Mouse (Mus musculus): ENCODE measurements around the gene Ttll5.

Ttll5 gene

DNA sequence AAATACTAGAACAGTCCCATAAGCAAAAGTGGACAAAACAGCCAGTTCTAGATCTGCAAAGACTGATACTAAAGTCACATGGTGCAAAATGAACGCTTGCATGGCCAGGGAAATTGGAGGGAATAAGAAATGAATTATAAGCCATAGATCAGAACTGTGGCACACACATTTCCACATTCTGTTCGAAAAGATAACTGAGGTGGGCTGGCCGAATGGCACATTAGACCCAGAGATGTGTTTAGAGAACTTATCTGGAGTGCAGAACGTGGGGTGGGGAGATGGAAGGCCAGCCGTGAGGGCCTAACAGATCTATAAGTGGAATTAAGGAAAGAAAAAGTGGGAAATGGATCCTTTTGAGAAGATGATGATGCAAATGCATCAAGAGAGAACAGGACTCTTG, 227.0 kb downstream of the Ttll5 start:
- DNase-seq (ENCODE audit: low read depth, low spot score): no peak

DNA sequence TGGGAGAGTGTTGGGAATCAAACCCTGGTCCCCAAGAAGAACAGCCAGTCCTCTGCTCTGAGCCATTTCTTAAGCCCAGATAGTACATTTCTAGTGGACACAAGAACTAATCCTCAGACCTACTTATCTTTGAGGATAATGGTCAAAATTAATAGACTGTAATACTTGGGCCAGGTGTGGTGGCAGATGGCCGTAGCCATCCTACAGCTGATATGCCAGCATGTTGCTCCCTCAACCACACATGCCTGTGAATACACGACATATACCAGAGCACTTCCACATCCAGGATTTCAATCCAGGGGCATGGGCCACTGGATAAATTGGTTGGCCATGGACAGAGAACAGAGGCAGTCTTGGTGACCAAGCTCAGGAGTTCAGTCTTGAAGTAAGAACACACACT, 230.8 kb downstream of the Ttll5 start:
- DNase-seq (ENCODE audit: low read depth, low spot score): no peak

DNA sequence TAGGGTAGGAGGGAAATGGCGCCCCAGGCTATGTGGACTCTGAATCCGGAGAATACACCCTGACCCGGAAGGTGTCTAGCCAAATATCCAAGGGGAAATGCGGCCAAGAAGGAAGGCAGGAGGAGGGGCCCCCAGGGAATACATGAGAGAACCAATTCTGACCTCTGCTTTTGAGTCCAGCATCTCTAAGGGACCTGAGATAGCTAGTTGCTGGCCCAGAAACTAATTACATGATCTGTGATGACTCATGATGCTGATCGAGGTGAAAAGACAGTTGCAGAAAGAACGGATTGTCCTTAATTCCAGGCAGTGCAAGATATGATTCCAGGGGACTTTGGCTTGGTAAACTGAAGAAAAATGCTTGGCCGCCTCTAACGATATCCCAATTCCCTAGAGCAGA, 232.5 kb downstream of the Ttll5 start:
- no peak for DNase-seq (ENCODE audit: low read depth, low spot score)

DNA sequence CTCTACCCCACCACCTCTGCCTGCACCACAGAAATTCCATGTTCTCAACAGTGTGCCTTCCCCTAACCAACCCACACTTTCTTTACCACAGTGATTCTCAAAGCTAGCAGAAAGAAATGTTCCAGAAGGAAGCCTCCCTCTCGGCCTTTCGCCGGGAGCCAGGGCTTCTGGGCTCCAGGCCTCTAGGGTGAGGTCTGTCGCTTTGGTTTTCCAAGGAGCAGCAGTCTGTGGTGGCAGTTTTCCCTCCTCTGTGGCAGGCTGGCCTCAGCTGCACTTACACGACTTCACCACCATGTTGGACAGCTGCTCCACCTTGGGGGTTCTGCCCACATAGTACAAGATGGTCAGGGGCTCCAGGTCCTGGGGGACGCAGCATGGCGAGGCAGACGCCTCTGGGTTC, 233.1 kb downstream of the Ttll5 start:
- no peak for DNase-seq (ENCODE audit: low read depth, low spot score)

DNA sequence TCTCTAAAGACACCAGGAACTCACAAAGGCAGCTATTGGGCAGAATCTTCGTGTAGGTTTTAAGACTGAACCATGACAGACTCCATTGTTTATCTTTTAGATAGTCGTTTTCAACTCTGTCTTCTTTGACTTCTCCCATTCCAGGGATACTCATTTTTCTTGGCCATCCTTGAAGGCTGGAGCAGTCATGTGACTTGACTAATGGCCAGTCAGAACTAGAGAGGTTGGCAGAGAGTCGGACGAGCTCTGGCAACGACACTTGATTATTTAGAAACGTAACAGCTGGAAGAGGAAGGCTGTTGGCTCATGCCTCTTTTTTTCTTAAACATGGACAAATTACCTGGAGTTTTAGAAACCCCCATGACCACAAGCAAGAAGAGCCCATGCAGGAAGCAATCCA, 234.9 kb downstream of the Ttll5 start:
- no peak for DNase-seq (ENCODE audit: low read depth, low spot score)

DNA sequence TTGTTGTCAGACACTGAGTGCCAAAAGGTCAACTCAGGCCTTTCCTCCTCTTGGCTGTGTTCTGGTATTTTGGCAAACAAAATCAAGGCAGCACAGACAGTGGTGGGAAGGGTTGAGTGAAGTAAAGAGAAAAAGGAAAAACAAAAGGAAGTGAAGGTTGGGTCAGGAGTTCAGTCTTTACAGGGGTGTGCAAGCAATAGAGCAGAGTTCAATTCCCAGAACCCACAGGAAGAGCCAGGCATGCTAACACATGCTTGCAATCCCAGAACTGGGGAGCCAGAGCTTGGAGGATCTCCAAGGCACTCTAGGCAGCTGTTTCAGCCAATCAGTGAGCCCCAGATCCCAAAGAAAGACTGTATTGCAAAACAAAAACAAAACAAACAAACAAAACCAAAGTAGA, 240.3 kb downstream of the Ttll5 start:
- no peak for DNase-seq (ENCODE audit: low read depth, low spot score)

DNA sequence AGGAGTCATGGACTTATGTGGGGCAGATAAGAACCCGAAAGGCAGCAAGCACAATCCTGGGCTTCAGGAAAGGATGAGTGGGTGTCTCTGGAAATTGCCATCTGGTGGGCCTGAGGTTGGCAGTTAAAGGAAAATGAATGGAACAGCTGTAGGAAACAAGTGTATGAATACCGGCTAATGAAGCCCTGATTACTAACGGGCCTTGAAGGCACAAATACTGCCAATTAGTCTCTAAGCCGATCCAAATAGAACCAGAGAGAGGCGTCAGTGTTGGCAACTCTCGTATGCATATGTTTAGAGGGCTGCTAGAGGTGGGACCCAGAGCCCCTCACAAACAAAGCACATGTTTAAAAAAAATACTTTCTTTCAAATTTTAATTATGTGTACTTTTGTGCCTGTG, 247.0 kb downstream of the Ttll5 start:
- no peak for DNase-seq (ENCODE audit: low read depth, low spot score)

DNA sequence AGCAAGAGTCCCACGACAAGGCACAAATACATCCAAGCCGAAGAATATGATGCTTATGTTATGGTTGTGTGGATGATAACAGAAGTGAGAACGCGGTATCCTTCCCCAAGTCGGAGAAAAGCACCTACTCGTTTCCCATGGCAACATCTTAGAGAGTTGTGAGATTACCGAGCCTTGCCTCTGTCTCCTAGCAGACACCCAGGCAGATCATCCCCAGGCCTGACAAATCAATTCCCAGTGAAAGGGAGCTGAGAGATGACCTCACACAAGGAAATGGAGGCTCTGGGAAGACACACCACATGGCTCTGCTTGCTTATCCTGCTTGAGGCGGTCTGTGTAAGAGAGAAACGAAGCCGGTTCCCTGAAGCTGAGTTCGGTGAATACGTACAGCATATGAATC, 250.2 kb downstream of the Ttll5 start:
- peak; percentile 23 for DNase-seq (ENCODE audit: low read depth, low spot score)

DNA sequence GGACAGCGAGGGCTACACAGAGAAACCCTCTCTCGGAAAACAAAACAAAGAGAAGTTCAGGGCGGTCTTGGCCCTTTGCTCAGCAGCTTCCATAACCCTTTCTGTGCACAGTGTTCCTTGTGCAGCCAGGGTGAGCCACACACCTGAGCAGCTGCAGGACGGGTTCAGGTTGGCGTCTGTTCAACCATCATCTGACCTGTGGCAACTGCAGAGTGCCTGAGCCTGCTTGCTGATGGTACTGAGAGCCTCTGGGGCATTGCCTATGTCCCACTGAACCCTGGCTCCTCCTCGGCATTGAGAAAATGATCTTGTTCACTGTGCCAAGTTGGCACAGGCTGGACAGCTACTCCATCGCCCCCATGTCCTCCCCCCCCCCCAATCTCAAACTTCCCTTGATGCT, 250.9 kb downstream of the Ttll5 start:
- DNase-seq (ENCODE audit: low read depth, low spot score): no peak

DNA sequence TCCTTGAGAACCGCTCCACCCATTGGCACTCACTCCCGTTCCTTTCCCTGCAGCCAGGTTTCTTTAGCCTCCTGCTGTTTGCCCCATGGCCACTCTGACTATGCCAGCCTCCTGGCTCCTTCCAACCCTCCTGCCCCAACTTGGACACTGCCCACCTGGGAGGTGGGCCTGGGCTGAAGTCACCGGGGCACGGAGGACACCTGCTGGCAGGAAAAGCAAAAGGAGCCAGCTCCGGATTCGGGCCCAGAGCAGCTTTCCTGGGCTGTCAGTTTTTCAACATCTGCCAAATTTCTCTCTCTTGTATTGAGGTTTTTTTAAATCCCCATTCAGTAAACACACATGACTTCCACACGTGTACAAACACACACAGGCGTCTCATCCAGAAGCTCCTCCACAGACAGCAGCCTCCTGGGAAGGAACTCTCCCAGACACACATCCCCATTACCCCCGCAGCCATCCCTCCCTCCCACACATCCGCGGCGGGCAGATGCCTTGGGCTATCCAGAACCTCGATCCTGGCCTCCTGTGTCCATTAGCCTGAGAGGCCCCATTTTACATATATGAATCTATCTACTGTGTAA, 252.0 kb downstream of the Ttll5 start:
- DNase-seq (ENCODE audit: low read depth, low spot score): no peak

DNA sequence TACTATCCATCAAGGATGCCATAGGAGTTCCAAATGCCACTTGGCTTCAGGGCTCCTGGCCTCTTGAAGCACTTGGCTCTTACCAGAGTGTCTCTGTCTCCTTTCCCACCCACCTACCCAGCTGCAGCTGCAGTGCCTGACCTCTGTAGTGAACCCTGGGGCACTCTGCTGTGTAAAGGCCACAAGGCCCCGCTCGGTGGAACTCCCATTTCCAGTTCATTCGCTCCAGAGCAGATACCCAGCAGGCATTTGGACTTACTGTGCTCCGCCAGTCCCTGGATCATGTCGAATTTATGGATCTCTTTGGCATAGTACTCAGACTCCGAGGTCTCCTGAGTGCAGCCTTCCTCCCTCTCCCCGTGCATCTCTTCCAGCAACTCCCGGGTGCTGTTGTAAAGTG, 252.9 kb downstream of the Ttll5 start:
- no peak for DNase-seq (ENCODE audit: low read depth, low spot score)

DNA sequence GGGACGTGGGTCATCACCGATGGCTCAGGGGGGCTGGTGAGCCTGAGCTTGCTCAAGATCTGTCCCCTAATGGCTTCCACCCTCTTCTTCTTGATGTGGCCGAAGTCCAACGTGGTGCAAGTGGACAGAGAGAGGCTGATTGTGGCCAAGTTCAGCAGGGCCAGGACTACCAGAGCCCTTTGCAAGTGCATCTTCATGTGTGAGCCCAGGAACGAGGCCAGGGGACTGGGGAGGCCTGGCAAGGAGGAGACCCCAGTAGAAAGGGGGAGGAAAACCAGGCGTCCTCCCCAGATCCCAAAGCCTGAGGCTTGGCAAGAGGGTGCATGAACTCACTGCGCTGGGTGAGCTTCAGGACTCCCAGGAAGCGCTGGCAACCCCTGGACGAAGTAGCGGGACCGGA, 253.3 kb downstream of the Ttll5 start:
- DNase-seq (ENCODE audit: low read depth, low spot score): no peak

DNA sequence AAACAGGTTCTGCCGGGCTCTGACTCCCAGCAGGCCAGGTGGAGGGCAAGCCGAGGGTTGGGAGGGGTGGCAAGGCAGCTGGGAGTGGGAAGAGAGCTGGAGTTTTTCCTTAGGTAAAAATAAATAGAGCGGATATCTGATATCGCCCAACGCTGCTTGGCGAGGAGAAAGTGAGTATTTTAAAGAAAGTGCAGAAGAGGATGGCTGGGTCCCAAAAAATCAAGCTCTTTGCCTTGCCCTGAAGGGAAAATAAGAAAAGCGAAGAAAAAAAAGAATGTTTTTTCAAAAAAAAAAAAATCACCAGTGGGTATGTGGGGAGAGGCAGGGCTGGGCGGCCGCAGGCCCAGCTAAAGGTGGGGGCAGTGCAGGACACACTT, 253.7 kb downstream of the Ttll5 start:
- DNase-seq (ENCODE audit: low read depth, low spot score): no peak

DNA sequence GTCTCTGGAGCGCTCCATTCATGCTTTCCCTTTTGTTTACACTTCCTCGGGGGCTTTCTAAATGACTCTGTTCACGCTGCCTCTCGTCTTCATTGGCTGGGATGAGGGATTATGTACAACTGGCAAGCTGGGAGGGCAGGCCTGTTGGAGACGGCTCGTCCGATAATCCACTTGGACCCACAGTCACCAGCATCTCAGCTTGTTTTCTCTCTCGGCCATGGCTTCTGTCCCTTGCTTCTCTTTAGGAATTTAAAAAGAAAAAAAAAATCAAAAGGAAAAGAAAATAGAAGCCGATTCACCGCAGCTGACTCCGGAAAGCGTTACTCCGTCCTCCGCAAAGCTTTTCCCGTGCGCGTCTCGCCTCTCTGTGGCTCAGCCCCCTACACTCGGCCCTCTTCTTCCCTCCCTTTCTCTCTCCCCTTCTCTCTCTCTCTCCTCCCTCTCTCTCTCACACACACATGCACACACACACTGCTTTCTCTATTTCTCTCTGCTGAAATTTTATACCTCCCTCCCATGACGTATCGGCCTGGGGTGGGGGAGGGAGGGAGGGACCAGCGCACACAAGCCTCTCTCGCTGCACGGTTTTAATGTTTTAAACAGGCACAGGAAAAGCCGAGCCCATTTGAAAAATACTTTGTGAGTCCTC, 254.2 kb downstream of the Ttll5 start, which contains the start of gene Tgfb3:
TSS of gene Tgfb3 (minus strand) at position 489 of the 649 bp plus-strand sequence.
- DNase-seq (ENCODE audit: low read depth, low spot score): peak; percentile 41

DNA sequence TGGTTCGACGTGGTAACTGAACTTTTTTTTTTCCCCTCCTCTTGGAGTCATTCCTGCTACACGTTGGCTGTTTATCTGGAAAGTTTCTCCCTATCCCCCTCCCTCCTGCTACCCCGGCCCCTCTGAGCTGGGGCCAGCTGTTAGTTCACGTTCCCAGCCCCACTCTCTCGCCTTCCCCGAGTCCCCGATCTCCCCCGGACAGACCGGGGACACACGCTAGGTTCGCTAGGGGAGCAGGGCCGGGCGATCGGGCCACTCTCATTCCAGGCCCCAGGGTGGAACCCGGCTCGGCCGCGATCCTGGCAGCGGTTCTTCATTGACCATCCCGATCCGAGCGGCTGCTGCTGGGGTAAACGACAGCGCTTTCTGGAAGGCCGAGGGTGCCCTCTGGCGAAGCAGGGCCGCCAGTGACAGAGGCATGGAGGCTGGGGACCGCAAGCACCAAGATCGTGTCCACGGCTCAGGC, 254.8 kb downstream of the Ttll5 start:
- peak; percentile 91 for DNase-seq (ENCODE audit: low read depth, low spot score)

DNA sequence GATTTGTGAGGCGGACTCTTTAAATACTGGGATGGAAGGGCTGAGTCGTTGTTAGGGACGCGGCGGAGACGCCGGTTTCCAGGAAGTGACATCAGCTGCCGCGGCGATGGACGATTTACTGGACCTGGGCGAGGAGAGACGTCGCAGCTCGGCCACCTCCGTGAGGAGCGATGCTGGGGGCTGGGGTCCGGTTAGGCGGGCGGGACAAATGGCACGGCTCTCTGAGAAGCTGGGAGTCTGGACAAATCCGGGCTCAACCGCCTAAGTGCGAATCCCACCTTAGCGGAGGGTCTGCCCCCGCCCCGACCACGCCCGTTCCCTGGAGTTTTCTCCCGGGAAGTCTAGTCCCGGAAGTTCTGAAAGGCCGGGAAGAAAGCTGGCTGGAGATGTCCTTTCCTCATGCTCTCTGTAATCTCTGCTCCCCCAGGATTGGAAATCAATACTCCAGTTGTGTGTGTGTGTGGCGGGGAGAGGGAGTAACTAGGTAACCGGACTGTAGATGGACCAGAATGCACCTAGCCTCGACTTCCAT, 258.1 kb downstream of the Ttll5 start, which contains the start of gene Ift43:
TSS of gene Ift43 (plus strand) at position 61 of the 532 bp plus-strand sequence.
- peak; percentile 82 for DNase-seq (ENCODE audit: low read depth, low spot score)

DNA sequence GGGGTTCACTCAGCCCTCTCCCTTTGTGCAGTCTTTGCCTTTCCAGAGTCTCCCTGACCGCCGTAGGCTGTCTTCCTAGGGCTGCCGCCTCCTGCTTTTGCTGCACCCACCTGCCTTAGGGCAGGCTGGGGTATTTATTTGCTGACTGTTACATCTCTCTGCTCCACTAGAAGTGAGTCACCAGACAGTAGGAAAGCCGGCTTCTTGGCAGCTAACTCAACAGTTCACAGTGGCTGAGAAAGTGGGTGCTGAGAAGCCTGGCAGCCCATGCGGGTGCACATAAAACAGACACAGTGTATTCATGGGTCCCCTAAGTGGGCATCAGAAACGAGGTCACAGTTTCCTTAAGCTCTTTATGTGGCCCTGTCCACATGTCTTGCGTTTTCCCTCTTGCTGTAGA, 261.4 kb downstream of the Ttll5 start:
- DNase-seq (ENCODE audit: low read depth, low spot score): no peak

DNA sequence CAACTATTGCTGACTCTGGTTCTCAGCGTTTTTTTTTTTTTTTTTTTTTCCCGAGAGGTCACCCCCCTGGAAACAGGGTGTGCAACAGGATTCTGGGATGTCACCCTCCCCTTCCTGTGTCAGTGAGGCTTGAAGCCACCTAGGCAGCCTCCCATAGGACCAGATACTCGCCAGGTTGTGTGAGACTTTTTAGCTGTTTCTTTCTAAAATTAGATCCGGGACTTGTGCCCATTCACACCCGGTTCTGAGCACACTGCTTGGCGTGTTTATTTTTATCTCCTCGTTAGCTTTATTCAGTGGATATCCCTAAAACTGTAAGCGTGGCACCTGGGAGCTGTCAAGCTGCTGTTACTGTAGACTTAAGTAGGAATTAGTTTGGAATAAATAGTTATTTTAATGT, 262.1 kb downstream of the Ttll5 start:
- no peak for DNase-seq (ENCODE audit: low read depth, low spot score)

DNA sequence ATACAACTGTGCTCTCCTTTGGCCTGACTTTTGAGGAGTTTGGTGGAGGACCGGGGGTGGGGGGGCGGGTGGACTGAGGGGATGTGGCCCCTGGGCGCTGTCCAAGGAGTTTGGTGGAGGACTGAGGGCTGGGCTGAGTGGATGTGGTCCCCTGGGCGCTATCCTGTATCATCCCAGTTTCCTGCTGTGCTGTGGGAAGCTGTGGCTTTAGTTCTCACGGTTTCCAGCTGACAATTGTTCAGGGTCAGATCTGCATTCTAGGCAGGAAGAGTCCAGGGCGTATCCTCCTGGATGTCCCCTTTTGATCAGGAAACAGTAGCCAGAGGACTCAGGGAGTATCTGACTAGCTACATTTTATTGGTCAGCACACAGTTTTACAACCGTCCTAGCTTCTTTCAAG, 263.6 kb downstream of the Ttll5 start:
- no peak for DNase-seq (ENCODE audit: low read depth, low spot score)

DNA sequence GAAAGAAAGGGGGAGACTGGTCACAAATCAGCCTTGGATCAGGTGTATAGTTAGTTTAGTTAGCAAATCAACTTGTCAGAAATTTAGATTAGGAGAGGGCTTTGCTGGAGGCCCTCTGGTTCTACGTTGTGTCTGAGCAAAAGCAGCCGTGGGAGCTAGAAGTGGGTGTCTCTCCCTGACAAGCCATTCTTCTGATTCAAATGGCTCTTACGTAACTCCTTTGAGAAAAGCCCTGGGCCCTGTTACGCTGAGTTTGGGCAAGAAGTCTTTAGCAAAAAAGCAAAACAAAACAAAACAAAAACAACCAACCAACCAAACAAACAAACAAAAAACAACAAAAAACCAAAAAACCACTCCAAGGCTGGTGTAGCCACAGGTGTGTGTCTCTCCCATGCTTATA, 266.3 kb downstream of the Ttll5 start:
- no peak for DNase-seq (ENCODE audit: low read depth, low spot score)

DNA sequence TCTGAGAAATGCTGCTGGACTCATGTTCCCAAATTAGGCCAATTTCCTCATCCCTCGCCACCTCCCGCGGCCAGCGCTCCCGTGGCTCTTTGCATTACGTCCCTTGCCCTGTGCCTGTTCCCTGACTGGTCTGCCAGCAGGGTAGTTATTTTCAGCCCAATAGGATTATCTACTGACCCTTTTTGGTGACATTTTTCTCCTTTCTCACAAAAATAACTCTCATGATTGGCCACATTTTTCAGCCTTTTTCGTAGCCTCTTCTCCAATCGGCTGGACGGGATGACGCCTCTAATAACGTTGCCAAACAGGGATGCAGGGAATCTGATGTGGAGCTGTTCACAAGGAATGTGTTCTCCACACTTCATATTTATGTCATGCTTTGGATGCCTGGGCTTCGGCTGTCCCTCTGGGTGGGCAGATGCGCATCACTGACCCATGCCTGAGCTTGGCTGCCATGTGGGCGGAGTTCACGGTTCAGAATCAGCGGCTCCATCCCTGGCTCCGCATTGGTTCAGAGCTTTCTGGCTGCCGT, 267.2 kb downstream of the Ttll5 start:
- DNase-seq (ENCODE audit: low read depth, low spot score): no peak

DNA sequence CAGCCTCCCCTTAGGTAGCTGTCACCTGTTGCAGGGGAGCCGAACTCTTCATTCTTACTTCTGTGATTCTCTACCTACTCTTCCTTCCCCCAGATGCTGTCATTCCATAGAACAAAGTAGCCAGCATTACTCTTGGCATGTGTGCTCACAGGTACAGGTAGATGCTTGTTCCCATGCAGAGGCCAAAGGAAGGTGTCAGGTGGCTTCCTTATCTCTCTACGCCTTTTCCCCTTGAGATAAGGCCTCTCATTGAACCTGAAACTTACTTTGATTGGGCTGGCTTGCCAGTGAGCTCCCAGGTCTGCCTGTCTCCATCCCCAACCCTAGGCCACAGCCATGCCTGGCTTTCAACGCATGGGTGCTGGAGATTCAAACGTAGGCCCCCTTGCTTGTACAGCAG, 269.6 kb downstream of the Ttll5 start:
- DNase-seq (ENCODE audit: low read depth, low spot score): no peak

DNA sequence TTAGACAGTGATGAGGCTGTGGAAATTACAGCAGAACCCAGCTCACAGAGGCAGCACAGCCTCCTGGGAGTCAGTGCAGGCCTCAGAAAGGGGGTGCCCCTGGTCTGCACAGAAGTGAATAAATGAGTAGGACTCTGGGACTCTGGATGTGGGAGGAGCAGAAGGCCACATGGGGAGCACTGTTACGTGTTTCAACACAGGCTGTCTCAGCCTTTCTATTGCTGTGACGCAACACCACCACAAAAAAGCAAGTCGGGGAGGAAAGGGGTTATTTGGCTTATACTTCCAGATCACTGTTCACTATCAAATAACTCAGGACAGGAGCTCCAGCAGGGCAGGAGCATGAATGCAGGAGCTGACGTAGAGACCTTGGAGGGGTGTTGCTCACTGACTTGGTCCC, 271.3 kb downstream of the Ttll5 start:
- DNase-seq (ENCODE audit: low read depth, low spot score): no peak
